Mouse (Mus musculus): ENCODE data around the gene Ints12.
A peak's percentile ranks its signal among the peaks of the same experiment; 100 is the strongest.

Ints12 gene

DNA sequence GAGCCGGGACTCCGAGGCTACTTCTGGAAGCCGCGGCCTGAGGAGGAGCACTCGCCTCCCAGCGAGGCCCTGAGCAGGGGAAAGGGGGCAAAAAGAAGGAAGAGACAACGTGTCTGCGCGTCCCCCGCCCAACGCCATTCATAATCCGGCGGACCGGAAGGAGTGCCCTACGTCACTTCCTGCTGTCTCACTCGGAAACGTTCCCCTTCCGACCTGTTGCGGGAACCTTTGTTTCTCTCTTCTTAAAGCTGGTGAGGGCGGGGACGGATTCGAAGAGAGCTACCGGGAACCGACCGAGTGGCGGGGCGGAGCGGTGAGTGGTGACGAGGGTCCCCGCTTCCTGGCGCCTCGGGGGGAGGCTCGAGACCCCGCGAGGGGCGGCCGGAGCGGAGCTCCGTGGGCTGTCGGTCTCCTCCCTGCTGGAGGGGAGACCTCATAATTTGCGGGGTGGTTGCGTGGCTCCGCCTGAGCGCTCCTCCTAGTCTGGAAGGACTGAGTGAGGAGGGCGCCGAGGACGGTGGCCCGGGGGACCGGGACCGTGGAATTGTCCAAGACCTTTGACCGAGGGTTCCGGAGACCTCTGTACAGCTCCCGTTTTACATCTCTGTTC is at the start of gene Ints12, which contains the start of gene Gstcd:
Gene Ints12 (plus strand): TSS at position 177 of the 610 bp plus-strand sequence.
Gene Gstcd (minus strand): TSS at position 370 of the 610 bp plus-strand sequence.
- DNase-seq (ENCODE audit: low spot score): peak; percentile 95

DNA sequence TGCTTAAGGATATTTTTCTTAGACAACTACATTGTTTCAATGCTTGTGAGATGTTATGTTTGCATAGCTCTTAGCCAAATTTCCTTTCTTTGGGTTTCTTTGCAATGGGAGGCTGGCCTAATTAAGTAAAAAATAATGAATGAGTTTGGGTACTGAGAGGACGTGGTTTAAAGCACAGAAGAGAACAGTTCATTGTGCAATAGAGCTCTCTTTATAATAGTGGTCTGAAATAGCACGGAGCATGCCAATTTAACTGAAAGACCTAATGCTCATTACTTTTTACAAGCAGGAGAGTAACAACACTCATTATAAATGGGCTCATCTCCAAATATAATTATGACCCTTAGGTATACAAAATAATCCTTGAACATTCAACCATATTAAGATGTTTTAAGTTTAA is 39.6 kb upstream of the Ints12 start:
- no peak for DNase-seq (ENCODE audit: low spot score)

DNA sequence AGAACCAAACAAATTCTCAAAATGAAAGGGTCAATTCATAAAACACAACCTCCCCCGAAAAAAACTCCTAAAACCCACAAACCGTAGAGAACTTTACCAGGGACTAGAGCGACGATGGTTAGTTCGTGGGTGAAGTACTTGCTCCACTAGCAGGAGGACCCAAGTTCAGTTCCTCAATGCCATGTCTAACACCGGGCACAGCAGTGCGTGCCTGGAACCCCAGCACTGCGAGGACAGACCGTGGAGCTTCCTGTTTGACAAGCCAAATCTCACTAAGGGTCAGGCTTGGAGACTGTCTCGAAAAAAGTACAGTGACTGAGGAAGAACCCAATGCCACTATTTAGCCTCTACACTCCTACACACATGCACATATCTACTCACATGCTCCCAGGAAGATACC is 16.1 kb upstream of the Ints12 start:
- DNase-seq (ENCODE audit: low spot score): no peak

DNA sequence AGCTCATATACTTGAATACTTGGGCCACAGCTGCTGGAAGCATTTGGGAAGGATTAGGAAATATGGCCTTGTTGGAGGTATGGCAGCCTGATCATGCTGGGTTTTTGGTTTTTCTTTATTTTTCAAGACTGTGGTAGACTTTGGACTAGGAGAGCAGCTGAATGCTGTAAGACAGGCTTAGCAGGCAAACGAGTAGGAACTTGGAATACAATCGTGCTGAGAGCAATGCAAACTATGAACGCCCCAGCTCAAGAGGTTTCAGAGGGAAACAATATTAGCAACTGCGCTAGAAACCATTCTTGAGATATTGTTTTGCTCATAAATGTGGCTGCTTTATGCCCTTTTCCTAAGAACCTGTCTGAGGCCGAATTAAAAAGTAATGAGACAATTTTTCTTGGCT is 8.9 kb upstream of the Ints12 start:
- DNase-seq (ENCODE audit: low spot score): no peak

DNA sequence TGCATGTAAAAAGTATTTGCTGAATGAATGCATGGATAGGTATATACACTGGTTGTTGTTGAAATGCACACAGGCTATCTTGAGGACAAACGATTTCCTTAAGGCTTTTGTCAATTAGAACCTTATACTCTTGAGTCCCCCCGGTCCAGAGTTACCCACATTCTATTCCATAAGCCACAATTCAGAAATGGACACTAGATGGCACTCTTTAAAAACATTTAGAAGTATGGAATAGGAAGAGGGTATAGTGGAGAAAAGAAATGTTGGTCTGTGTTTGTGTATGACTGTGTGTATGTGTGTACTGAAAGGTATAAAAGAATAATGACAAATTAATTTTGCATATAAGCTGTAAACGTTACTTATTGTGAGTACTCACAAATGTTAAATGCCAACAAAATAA is 5.8 kb upstream of the Ints12 start:
- peak; percentile 65 for DNase-seq (ENCODE audit: low spot score)

DNA sequence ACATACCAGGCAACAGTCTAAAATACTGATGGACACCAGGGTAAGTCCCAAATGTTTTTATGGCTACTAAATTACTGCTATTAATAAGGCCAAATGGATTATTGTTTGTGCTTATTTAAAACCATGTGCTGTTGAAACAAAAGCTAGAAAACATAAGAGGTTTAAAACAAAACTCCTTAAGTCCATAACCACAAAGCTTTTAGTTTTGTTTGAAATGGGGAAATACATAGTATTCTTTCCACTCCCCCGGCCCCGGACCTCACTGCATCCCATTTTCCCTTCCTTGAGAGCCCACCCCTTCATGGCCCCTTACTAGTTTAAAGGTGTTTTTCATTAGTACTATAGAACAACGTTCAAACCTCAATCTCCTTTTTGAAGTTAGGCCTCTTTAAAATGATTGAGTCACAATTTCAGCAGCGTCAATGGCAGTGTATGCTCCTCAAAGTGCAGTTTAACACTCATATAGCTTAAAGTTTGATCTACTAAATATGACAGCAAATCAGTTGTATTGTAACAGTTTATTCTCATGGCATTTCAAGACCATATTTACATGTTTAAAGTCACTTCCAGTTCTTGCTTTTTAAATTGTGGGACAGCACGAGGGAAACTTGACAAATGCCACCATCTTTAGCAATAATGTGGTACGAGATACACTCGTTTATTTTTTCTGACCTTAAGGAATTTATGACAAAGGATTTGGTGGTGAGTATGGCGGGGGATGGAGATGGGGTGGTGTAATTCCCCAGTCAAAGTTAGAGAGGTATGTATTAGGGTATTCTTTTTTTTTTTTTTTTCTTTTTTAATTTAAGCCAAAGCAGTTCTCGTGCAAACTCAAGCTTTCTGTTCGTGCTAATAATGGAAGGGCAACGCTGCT is 1.2 kb upstream of the Ints12 start:
- no peak for DNase-seq (ENCODE audit: low spot score)

DNA sequence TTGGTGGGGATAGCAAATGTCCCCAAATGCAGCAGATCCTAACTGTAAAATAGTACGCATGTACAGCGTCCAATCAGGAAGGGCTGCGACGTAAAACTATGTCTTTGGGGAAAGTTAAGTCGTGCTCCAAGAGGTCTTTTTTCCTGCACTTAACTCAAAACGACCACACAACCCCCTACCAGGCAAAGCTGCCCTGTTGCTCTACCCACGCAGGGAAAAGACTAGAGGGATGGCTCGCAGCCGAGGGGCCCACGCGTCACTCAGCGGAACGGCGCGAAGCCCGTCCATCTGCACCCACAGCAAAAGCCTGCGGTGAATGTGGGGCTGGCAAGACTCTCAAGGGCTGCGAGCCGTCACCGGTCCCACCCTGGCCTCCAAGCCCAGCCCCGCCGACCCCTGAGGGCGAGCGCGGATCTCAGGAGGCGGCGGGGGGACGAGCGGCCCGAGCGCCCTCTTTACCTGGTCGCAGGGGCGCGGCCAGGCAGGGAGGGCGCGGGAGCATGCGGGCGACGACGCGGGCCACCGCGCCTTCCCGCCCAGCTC is 448 bp upstream of the Ints12 start:
- peak; percentile 49 for DNase-seq (ENCODE audit: low spot score)

DNA sequence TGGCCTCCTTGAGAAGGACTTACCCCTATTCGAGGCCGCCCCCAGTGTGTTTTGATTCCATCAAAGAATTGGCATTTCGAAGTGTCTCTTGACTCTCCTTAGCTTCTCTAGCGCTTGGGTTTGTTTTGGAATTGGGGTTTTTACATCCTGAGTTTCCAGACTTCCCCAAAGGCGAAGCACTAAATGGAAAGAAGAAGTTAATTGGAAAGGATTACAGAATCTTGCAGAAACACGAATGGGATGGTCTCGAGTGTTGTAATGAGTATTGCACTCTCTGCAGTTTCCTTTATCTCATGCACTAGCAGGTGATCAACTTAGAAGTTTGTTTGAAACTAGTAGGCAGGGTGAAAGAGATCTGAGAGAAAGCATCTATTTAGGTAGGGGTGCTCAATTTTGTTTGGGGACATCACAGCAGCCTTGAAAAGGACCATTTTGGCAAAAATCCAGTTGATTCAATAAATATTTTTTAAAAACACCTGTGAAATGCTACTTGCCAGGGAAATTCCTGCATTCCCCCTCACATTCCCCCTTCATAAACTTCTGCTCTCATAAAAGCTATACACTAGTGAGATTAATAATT is 724 bp downstream of the Ints12 start:
- DNase-seq (ENCODE audit: low spot score): no peak

DNA sequence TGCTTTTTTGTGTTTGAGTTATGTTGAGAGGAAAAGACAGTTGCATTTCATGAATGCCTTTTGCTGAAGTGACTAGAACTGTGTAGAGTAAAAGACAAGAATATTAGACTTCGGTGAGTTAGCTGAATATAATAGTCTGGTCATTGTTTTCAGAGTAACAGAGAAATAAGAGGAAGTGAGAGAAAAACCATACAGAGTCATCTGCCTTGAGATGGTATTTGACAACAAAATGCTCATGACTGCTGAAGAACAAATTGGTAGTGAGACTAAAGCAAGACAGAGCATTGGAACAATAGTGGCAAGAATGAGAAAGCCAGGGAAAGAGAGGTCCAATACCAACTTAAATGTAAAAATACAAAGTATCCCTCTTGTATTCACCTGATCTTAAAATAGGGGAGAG is 1.3 kb downstream of the Ints12 start:
- no peak for DNase-seq (ENCODE audit: low spot score)

DNA sequence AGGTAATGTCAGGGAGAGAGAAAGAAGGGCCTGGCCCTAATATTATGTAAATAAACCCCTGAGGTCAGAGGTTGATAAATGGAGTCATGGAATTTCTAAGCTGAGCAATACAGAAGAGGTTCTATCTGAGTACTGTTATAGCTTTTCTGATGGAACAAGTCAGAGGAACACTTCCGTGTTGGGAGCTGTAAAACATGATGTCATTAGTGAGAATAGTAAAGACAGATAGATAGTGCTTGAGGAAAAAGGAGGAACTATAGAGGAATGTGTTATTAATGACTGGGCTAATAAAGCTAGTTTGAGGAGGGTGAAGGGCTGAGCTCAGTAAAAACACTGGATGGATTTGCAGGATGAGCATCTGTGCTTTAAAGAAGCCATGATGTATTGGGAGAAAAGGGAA is 2.7 kb downstream of the Ints12 start:
- DNase-seq (ENCODE audit: low spot score): no peak

DNA sequence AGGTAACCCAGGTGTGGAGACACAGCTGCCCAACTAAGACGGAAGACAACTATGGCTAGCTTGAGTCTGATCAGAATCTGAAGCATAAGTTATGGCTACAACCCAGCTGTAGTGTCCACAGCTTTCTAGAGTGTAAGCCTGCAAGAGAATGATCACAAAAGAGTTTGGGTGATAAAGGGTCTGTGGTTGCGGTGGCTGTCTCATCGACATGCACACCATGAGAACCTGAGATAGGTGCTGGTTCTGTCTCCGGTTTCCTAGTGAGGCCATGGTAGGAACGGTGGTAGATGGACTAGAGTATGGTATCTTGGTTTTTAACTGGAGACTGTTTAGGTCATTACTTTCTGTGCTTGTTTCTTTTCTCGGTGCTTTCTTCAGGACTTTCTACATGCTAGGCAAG is 6.3 kb downstream of the Ints12 start:
- no peak for DNase-seq (ENCODE audit: low spot score)

DNA sequence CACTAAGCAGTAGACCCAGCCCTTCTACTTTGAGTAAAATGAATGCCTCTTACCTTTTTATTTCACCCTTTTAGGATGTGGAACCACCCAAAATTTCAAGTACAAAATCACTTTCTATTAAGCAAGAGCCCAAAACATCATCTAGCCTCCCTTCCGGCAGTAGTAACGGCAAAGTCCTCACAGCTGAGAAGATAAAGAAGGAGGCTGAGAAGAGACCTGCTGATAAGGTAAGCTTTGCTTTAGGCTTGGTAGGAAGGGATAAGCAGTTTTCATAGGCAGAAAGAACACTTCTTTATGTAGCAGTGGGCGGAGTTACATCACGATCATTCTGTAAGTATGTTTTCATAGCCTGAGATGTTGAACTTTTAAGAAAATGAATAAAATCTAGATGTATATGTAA is 6.7 kb downstream of the Ints12 start:
- no peak for DNase-seq (ENCODE audit: low spot score)

DNA sequence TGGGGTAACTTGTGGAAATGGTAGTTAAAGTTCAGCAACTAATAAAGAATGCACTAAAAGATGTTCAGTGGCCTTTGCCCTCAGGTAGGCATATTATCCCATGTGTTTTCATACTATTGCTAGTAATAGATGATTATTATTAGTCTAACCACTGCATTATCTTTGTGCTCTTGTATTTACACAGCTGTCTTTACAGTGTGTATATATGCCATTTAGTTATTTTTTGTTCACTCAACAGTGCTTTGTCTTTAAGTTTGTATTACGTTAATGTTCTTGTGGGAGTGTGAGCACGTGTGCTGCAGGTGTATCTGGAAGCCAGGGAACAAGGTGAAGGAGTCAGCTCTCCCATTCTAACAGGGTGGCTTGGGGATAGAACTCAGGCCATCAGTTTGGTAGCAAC is 7.3 kb downstream of the Ints12 start:
- no peak for DNase-seq (ENCODE audit: low spot score)

DNA sequence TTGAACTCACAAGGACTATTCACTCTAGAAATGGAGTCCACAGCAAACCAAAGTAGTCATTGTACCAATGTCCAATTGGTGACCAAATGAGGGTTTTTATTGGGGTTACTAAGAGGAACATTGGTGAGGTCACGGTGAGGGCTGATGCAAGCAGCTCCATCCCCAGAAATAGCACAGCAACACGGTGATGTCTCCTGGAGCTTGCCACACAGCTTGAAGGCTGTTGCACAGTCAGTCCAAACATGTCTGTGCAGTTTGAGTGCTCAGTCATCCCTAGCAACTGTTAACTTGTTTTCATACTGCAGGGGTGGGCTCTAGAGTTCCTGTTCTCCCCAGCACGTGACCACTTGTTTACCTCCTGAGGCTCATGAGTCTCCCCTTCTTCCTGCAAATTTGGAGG is 12.1 kb downstream of the Ints12 start:
- no peak for DNase-seq (ENCODE audit: low spot score)

DNA sequence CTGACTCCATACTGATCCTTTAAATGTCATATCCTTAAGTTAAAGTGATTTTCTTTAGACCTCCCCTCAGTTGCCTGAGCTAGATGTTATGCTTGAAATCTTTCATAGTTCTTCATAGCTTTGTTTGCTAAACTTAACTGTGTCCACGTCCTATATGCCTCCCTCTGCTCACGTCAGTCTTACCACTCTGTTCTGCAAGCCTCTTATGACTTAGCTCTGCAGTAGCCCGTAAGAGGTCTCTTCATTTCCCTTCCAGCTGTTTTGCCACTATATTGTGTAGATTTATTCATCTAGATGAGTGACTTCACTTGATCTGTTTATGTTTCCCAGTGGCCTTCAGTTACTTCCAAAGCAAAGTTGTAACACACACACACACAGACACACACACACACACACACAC is 12.8 kb downstream of the Ints12 start:
- no peak for DNase-seq (ENCODE audit: low spot score)

DNA sequence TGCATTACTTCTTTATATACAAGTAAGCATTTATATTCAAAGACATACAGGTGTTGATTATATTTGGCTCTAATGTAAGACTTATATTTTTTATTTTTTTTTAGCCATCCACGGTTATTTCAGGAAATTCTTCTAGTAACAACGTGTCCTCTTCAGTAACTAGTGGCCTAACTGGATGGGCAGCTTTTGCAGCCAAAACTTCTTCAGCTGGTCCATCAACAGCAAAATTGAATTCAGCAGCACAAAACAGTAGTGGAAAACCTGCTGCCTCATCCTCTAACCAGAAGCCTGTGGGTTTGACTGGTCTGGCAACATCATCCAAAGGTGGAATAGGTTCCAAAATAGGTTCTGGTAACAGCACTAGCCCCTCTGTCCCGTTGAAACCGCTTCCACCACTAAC is 17.1 kb downstream of the Ints12 start:
- no peak for DNase-seq (ENCODE audit: low spot score)

DNA sequence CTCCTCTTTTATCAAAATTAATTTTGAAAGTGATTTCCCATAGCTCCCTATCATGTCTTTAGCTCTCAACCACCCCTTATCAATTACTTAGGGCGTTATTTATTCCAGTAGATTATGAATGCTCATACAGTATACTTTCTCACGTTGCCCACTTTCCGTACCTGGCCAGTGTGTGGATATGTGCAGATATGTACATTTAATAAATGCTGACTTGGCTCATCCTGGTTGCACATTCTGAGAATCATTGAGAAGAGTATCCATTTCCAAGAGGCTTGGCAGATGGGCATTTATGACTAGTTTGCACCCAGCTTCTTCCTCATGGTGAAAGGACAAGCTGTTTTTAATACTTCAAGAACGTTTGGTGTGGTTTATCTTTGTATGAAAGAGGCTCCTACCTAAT is 18.2 kb downstream of the Ints12 start:
- DNase-seq (ENCODE audit: low spot score): no peak

DNA sequence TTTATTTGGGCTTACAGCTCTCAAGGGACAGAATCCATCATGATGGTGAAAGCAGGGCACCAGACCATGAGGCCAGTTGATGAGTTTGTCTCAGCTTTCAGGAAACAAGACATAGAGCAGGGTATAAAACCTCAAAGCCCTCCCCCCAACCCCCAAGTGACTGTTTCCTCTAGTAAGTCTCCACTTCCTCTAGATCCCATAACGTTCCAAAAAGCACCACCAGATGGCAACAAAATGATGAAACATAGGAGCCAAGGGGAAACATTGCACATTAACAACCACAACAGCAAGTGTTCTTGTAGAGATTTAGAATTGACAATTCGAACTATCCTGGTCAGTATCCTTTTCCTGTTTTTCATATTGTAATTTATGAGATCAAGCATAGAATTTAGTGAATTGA is 20.1 kb downstream of the Ints12 start:
- no peak for DNase-seq (ENCODE audit: low spot score)

DNA sequence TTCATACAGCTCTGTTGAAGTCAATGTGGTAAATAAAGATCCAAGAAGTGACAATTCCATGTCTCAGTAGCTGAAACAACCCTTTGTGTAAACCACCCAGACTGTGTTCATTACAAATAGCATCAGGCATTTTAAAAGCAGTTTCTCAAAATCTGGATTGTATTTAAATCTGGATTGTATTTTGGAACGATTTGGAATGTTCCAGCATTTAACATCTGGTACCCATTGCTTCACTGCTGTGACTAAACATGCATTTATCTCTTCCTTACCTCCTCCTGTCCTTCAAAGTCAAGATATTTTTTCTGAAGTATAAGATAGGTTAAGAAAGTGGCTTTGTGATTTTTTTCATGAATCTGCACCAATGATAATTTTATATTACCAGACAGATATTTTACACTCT is 21.6 kb downstream of the Ints12 start:
- no peak for DNase-seq (ENCODE audit: low spot score)

DNA sequence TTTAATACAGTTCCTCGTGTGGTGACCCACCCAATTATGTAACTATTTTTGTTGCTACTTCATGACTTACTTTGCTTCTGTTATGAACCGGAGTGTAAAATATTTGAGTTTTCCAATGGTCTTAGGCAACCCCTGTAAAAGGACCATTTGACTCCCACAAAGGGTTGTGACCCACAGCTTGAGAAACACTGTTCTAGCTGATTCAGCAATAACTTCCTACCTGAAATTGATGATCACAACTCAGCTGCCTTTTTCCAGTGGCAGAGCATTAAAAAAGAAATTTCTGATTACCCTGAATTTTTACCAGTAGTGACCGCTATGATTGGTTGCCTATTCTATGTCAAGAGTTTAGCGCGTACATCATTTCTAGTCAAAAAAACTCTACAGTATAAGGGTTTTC is 39.7 kb downstream of the Ints12 start:
- DNase-seq (ENCODE audit: low spot score): no peak

DNA sequence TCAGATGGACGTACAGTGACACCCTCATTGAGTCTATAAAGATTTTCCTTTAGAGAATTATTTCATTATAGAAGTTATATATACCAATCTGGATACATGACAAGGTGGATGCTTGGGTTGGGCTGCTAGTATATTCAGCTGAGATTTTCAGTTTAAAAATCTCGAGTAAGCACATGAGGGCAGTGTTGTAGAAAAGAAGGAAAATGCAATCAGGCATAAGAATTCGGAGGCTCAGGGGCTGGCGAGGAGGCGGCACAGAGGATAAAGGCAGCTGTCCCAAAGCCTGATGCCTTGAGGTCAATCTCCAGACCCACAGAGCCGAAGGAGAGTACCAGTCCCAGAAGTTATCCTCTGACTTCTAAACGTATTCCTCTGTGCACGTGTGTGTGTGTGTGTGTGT is 41.0 kb downstream of the Ints12 start:
- DNase-seq (ENCODE audit: low spot score): no peak

DNA sequence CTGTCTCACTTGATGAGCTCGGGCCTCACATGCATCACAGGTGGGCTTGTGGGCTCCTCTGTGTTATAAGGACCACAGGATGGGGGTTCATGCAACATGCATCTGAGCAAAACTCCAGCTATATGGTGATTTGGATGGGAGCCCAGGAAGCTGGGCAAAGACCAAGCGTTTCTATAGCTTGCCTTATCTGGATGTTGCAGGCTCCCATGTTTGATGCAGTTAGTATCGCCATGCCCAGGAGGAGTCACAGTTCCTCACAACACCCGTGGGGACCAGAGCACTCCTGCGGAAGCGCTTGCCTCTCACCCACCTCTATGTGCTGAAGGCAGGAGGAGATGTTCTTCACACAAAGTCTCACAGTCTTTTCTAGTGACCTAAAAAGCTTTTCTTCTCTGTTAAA is 50.2 kb downstream of the Ints12 start:
- no peak for DNase-seq (ENCODE audit: low spot score)

DNA sequence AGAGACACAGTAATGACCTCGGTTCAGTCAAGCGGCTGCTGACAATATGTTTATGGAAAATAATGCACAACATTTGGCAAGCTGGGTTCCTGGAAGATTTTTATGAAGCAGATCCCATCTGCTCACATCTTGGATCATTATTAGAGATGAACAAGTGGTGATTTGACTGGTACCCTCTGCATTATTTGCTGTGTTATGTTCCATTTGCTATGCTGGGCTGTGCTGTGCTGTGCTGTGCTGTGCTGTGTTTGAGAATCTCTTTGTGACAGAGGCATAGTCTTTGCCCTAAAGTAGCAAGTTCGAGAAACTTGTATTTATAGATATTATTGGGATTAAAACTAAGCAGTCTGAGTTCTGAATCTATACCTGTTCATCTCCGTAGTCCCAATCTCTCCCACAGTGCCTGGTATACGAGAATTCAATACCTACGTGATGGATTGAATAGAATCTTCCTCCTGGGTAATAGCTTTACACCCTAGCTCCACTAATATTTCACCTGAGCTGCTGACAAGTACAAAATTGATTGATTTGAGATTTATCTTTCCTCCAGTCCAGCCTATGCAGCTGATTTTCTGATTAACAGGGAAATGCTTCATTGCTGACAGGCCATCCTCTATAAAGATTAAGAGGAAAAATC is 53.0 kb downstream of the Ints12 start:
- DNase-seq (ENCODE audit: low spot score): no peak

Data from MN1 (cell line).